Mouse (Mus musculus) heart, postnatal 10 days (tissue): Measurements from ENCODE around the gene Scnm1. TPM values are rescaled to one million over a fixed set of nuclear protein-coding genes. Genes with fewer than 3 reads are reported as not detected.

Experiments used
- DNase-seq, 2 experiments: peaks; one replicate each; pipeline ENCODE4 v3.0.0; 2021
- intact Hi-C: fragments of 180-260 bp; cut with DNase I; formaldehyde crosslinking; loops from one replicate; pipeline ENCODE4 v1.15.1; 2025
- total RNA-seq, 2 experiments: library from RNA; stranded (reverse); gene quantifications; 2 replicates each; pipeline ENCODE4 v1.2.3; 2021

Gene Scnm1
- 10 to 100 TPM; 28.9 to 34.9 TPM for total RNA-seq

GRCm38 (mm10) chr3:95133680-95134101 lies at the start of gene Scnm1, which contains the start of gene Lysmd1:
Scnm1 (minus strand) TSS chr3:95134011.
Lysmd1 (plus strand) TSS chr3:95134088.
- DNase-seq: peak; percentile 94
- intact Hi-C loops: no loop called here

GRCm38 (mm10) chr3:95181841-95182240 lies 48.0 kb upstream of the Scnm1 start:
- no peak for DNase-seq
- intact Hi-C loops: no loop called here

- no peak for DNase-seq
These were observed 46.1 kb upstream of the Scnm1 start for GRCm38 (mm10) chr3:95179890-95180289.

GRCm38 (mm10) chr3:95178948-95179347 lies 45.1 kb upstream of the Scnm1 start:
- intact Hi-C loops: no loop called here

More at GRCm38 (mm10) chr3:95179890-95180289, 46.1 kb upstream of the Scnm1 start:
- intact Hi-C loops: no loop called here

GRCm38 (mm10) chr3:95177583-95177982 lies 43.8 kb upstream of the Scnm1 start:
- intact Hi-C loops: no loop called here
- no peak for DNase-seq

More at GRCm38 (mm10) chr3:95178948-95179347, 45.1 kb upstream of the Scnm1 start:
- DNase-seq: no peak

GRCm38 (mm10) chr3:95176500-95176899 lies 42.7 kb upstream of the Scnm1 start:
- intact Hi-C loops: no loop called here
- DNase-seq: no peak

GRCm38 (mm10) chr3:95174011-95174592 lies 40.3 kb upstream of the Scnm1 start:
- intact Hi-C loops: loop anchor here (1.0 kb wide), 1 partner anchor 32 kb away; the partner anchor contains the start of gene Tnfaip8l2
- peak; percentile 93 to 95 for DNase-seq

- peak; percentile 48 to 63 for DNase-seq
- intact Hi-C loops: no loop called here
These were observed 39.6 kb upstream of the Scnm1 start for GRCm38 (mm10) chr3:95173256-95173949.

- intact Hi-C loops: no loop called here
- DNase-seq: peak in 1 of 2 experiments; percentile 8
These were observed 38.9 kb upstream of the Scnm1 start for GRCm38 (mm10) chr3:95172526-95173255.

- no peak for DNase-seq
- intact Hi-C loops: no loop called here
These were observed 37.3 kb upstream of the Scnm1 start for GRCm38 (mm10) chr3:95171105-95171504.

GRCm38 (mm10) chr3:95169996-95170395 lies 36.2 kb upstream of the Scnm1 start:
- DNase-seq: no peak
- intact Hi-C loops: no loop called here

- no peak for DNase-seq
- intact Hi-C loops: no loop called here
These were observed 31.0 kb upstream of the Scnm1 start for GRCm38 (mm10) chr3:95164840-95165239.

- DNase-seq: no peak
- intact Hi-C loops: no loop called here
These were observed 30.4 kb upstream of the Scnm1 start for GRCm38 (mm10) chr3:95164256-95164550.

- peak in 1 of 2 experiments; percentile 42 for DNase-seq
- intact Hi-C loops: no loop called here
These were observed 29.8 kb upstream of the Scnm1 start for GRCm38 (mm10) chr3:95163419-95164255.

- DNase-seq: peak in 1 of 2 experiments; percentile 14
- intact Hi-C loops: no loop called here
These were observed 28.5 kb upstream of the Scnm1 start for GRCm38 (mm10) chr3:95162345-95162628.

GRCm38 (mm10) chr3:95161618-95162344 lies 28.0 kb upstream of the Scnm1 start:
- intact Hi-C loops: no loop called here
- DNase-seq: peak in 1 of 2 experiments; percentile 38

GRCm38 (mm10) chr3:95161041-95161551 lies 27.3 kb upstream of the Scnm1 start:
- peak in 1 of 2 experiments; percentile 39 for DNase-seq
- intact Hi-C loops: no loop called here

- peak; percentile 93 for DNase-seq
These were observed 26.5 kb upstream of the Scnm1 start, which contains the start of gene Sema6c for GRCm38 (mm10) chr3:95159987-95160963. Sema6c (plus strand) TSS chr3:95160457.

GRCm38 (mm10) chr3:95159511-95159986 lies 25.7 kb upstream of the Scnm1 start:
- intact Hi-C loops: no loop called here
- no peak for DNase-seq

More at GRCm38 (mm10) chr3:95159987-95160963, 26.5 kb upstream of the Scnm1 start, which contains the start of gene Sema6c:
- intact Hi-C loops: no loop called here
